Mouse (Mus musculus) embryonic facial prominence, embryonic 15.5 days (tissue): ENCODE measurements around the gene Mefv. TPM values are rescaled to one million over a fixed set of nuclear protein-coding genes. Genes with fewer than 3 reads are reported as not detected.

Experiments used
- ATAC-seq: fragments of 200-750 bp; cut with Nextera tagmentation; 2 replicates; pipeline ENCODE4 v1.8.0; 2017; ENCODE audit warnings: low read depth, moderate TSS enrichment; ENCODE audit not compliant: insufficient number of reproducible peaks, low FRiP score, low TSS enrichment
- H3K27ac ChIP-seq: fragments of 300-500 bp; sonication (generic); replicated peaks from 2 replicates; pipeline ENCODE4 v1.5.1; 2015; ENCODE audit warnings: mild to moderate bottlenecking, inconsistent platforms
- H3K27me3 ChIP-seq: fragments of 300-500 bp; sonication (generic); 2 replicates; pipeline ENCODE4 v1.6.1; 2015; ENCODE audit warnings: inconsistent platforms
- H3K36me3 ChIP-seq: fragments of 300-500 bp; sonication (generic); 2 replicates; pipeline ENCODE4 v1.6.1; 2015; ENCODE audit warnings: mild to moderate bottlenecking, inconsistent platforms
- H3K4me1 ChIP-seq: fragments of 300-500 bp; sonication (generic); 2 replicates; pipeline ENCODE4 v1.6.1; 2015; ENCODE audit warnings: inconsistent platforms
- H3K4me2 ChIP-seq: fragments of 300-500 bp; sonication (generic); replicated peaks from 2 replicates; pipeline ENCODE4 v1.6.1; 2015; ENCODE audit warnings: mild to moderate bottlenecking, inconsistent platforms
- H3K4me3 ChIP-seq: fragments of 300-500 bp; sonication (generic); replicated peaks from 2 replicates; pipeline ENCODE4 v1.5.1; 2015; ENCODE audit warnings: mild to moderate bottlenecking, inconsistent platforms
- H3K9ac ChIP-seq: fragments of 300-500 bp; sonication (generic); 2 replicates; pipeline ENCODE4 v1.6.1; 2015; ENCODE audit warnings: inconsistent platforms
- H3K9me3 ChIP-seq: fragments of 300-500 bp; sonication (generic); replicated peaks from 2 replicates; pipeline ENCODE4 v1.6.1; 2016; ENCODE audit warnings: inconsistent platforms
- WGBS: fragments of 180-500 bp; shearing (Covaris S2); methylation state at CpG from one replicate; pipeline ENCODE4 v1.1.7; 2015; 5-methylcytosine and 5-hydroxymethylcytosine counted together
- polyA plus RNA-seq: library from polyadenylated mRNA; unstranded; fragments of >200 nt; fragmentation: Nextera tagmentation; extraction: Ambion mirVana; gene quantifications from 2 replicates; pipeline ENCODE4 v1.2.1, GENCODE M21; 2015

The Mefv gene
- 0.08 and 0.17 TPM in 2 replicates for polyA plus RNA-seq

GRCm38 (mm10) chr16:3717980-3718379 lies at the start of gene Mefv:
Mefv (minus strand) TSS chr16:3718097.
- Histone ChIP-seq H3K4me3 (no peak within 1 kb of the TSS), H3K4me1 (no peaks in the 10 kb centered on the region), H3K36me3 (no peaks in the 10 kb centered on the region), H3K9me3 (no peaks in the 10 kb centered on the region), H3K27ac (no peak within 1 kb of the TSS), H3K9ac (no peak within 1 kb of the TSS), H3K4me2 (no peak within 1 kb of the TSS), H3K27me3 (no peaks in the 10 kb centered on the region)
- 83% methylated on average over 6 of the region's 6 CpGs for WGBS
- no peak for ATAC-seq

DNA sequence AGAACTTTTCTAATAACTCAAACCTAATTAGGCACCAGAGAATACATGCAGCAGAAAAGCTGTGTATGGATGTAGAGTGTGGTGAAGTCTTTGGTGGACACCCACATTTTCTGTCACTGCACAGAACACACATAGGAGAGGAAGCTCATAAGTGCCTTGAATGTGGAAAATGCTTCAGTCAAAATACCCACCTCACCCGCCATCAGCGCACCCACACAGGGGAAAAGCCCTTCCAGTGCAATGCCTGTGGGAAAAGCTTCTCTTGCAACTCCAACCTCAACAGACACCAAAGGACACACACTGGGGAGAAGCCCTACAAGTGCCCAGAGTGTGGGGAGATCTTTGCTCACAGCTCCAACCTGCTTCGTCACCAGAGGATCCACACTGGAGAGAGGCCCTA lies 31.1 kb upstream of the Mefv start:
- Histone ChIP-seq H3K4me1 (peaks cover 13% of the 10 kb centered on the region), H3K9ac (no peak overlapping the region), H3K9me3 (peaks cover 29% of the 10 kb centered on the region), H3K27me3 (no peaks in the 10 kb centered on the region), H3K4me3 (no peak overlapping the region), H3K4me2 (no peak overlapping the region), H3K36me3 (peaks cover 69% of the 10 kb centered on the region), H3K27ac (no peak overlapping the region)
- 100% methylated on average over 3 of the region's 3 CpGs for WGBS
- ATAC-seq: no peak

DNA sequence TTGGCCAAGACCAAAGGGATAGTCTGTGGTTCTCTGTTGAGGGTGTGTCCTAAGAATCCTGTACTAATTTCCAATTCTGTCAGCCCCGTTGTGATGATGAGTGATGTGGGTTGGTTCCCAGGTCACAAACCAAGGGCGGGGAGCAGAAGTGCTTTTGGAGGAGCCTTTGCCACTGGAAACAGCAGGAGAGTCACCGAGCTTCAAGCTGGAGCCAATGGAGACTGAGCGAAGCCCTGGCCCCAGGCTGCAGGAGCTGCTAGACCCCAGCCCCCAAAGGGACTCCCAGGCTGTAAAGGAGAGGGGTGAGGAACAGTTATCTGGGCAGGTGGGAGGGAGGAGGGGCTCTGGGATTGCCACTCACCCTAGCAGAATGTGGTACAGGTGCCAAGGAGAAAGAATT lies 27.8 kb upstream of the Mefv start:
- Histone ChIP-seq H3K36me3 (peaks cover 48% of the 10 kb centered on the region), H3K9me3 (peaks cover 29% of the 10 kb centered on the region), H3K9ac (no peak overlapping the region), H3K27me3 (no peaks in the 10 kb centered on the region), H3K4me2 (peak overlapping the region; percentile 91), H3K4me3 (peak overlapping the region; percentile 92), H3K4me1 (peaks cover 13% of the 10 kb centered on the region), H3K27ac (no peak overlapping the region)
- no peak for ATAC-seq
- WGBS: 80% methylated on average over 4 of the region's 4 CpGs

- no peaks in the 10 kb centered on the region for H3K27me3 ChIP-seq
- ATAC-seq: no peak
- peaks cover 34% of the 10 kb centered on the region for H3K36me3 ChIP-seq
- H3K4me3 ChIP-seq: peak overlapping the region; percentile 92
- H3K27ac ChIP-seq: peak overlapping the region; percentile 88
- H3K4me1 ChIP-seq: peaks cover 13% of the 10 kb centered on the region
- peak overlapping the region; percentile 88 for H3K9ac ChIP-seq
- peak overlapping the region; percentile 91 for H3K4me2 ChIP-seq
- peaks cover 17% of the 10 kb centered on the region for H3K9me3 ChIP-seq
- WGBS: under 1% methylated on average over 32 of the region's 32 CpGs
These were observed 26.3 kb upstream of the Mefv start for GRCm38 (mm10) chr16:3744186-3744700.

DNA sequence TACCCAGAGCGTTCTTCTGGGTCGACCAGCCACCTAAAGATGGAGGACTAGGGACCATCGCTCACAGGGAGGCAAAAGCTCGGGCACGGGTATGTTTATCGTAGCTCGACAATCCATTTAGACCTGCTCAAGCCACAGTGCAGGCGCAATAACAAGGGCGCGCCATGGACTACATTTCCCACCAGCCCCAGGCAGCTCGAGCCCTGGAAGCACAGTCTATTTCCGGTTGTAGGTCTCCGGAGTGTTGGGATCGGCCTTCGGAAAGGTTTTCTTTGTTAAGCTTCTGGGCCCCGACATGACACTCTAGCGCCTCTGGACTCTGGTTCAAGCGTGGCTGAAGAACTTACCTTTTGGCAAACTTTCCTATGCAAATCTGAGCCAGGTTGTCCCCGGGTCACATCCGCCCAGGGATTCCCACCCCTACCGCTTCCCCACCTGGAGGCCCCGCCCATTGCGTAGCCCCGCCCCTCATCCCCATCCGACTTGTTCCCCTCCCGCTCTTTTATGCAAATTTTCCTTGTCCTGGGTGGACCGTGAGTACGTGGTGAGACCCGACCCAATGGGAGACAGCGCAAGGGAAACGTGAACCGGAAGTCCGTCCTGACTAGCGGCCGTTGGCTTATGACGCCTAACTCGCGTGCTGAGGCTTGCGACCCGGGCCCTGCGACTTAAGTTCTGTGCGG lies 25.7 kb upstream of the Mefv start, which contains the start of gene Zfp263:
TSS of gene Zfp263 (plus strand) at position 591 of the 683 bp plus-strand sequence.
- peak; percentile 98 for ATAC-seq
- peak within 1 kb of the TSS; percentile 94 for H3K27ac ChIP-seq
- peak within 1 kb of the TSS; percentile 91 for H3K4me2 ChIP-seq
- under 1% methylated on average over 42 of the region's 42 CpGs for WGBS
- H3K36me3 ChIP-seq: peaks cover 28% of the 10 kb centered on the region
- peak within 1 kb of the TSS; percentile 88 for H3K9ac ChIP-seq
- peaks cover 13% of the 10 kb centered on the region for H3K4me1 ChIP-seq
- no peaks in the 10 kb centered on the region for H3K27me3 ChIP-seq
- peak within 1 kb of the TSS; percentile 92 for H3K4me3 ChIP-seq
- H3K9me3 ChIP-seq: peaks cover 11% of the 10 kb centered on the region

- no peak overlapping the region for H3K27ac ChIP-seq
These were observed 24.6 kb upstream of the Mefv start for GRCm38 (mm10) chr16:3742466-3742865.

GRCm38 (mm10) chr16:3733198-3733732 lies 15.4 kb upstream of the Mefv start:
- Histone ChIP-seq H3K27me3 (no peaks in the 10 kb centered on the region), H3K36me3 (no peaks in the 10 kb centered on the region), H3K4me1 (no peaks in the 10 kb centered on the region), H3K9ac (no peak overlapping the region), H3K27ac (no peak overlapping the region), H3K4me3 (no peak overlapping the region), H3K4me2 (no peak overlapping the region), H3K9me3 (no peaks in the 10 kb centered on the region)
- WGBS: 71% methylated on average over 1 of the region's 1 CpGs
- no peak for ATAC-seq

More at GRCm38 (mm10) chr16:3742466-3742865, 24.6 kb upstream of the Mefv start:
- no peak overlapping the region for H3K4me3 ChIP-seq
- no peaks in the 10 kb centered on the region for H3K27me3 ChIP-seq
- no peak overlapping the region for H3K9ac ChIP-seq
- 95% methylated on average over 6 of the region's 6 CpGs for WGBS
- H3K36me3 ChIP-seq: peaks cover 18% of the 10 kb centered on the region
- H3K4me2 ChIP-seq: no peak overlapping the region
- no peak for ATAC-seq
- H3K4me1 ChIP-seq: peaks cover 13% of the 10 kb centered on the region
- H3K9me3 ChIP-seq: 0 out of 2 replicates have a peak, but pooled peaks cover 2% of the 10 kb centered on the region

- no peak overlapping the region for H3K9ac ChIP-seq
- no peak overlapping the region for H3K27ac ChIP-seq
- H3K4me1 ChIP-seq: no peaks in the 10 kb centered on the region
- ATAC-seq: no peak
- no peak overlapping the region for H3K4me2 ChIP-seq
- H3K36me3 ChIP-seq: no peaks in the 10 kb centered on the region
- no peak overlapping the region for H3K4me3 ChIP-seq
- H3K9me3 ChIP-seq: no peaks in the 10 kb centered on the region
- H3K27me3 ChIP-seq: no peaks in the 10 kb centered on the region
- WGBS: 89% methylated on average over 4 of the region's 4 CpGs
These were observed 14.7 kb upstream of the Mefv start for GRCm38 (mm10) chr16:3732612-3733011.

- Histone ChIP-seq H3K9ac (no peak overlapping the region), H3K9me3 (no peaks in the 10 kb centered on the region), H3K27ac (no peak overlapping the region), H3K4me2 (no peak overlapping the region), H3K36me3 (no peaks in the 10 kb centered on the region), H3K4me1 (no peaks in the 10 kb centered on the region), H3K4me3 (no peak overlapping the region), H3K27me3 (no peaks in the 10 kb centered on the region)
- WGBS: 82% methylated on average over 6 of the region's 6 CpGs
- ATAC-seq: peak; percentile 24; the same call in 1 of the 2 replicates
These were observed 10.3 kb upstream of the Mefv start for GRCm38 (mm10) chr16:3727980-3728720.

DNA sequence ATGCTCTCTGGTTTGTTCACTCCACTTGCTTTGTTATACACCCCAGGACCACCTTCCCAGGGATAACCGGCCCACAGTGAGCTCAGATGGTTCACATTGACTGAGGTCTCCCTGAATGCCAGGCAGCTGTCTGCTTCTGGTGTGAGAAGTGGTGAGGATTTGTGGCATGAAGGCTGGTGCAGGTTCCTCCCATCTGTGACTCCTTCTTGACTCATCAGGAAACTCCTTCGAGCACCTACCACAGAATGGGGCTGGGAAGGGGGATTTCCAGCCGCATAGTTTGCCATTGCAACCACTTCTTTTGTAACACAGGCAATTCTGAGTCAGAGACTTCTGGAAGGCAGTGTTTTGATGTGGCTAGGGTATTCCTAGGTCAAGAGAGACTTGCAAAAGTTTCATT lies 5.3 kb upstream of the Mefv start:
- Histone ChIP-seq H3K4me1 (no peaks in the 10 kb centered on the region), H3K27me3 (no peaks in the 10 kb centered on the region)

DNA sequence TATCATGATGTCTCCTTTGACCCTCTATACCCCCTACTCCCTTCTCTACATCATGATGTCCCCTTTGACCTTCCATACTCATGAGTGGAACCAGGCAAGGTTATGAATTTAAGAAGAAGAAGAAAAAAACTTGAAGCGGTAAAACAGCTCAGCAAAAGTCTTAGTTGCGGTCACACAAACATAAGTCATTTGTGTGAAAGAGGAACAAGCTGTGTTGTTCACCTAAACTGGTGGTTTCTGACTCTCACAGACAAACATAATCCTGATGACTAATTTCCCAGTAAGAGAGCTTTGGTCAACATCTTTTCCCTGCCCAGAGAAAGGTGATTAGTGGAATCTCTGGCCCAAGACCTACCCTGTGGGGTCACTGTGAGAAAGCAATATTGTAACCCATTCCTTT lies 3.2 kb downstream of the Mefv start:
- Histone ChIP-seq H3K27me3 (no peaks in the 10 kb centered on the region), H3K4me2 (no peak overlapping the region), H3K4me3 (no peak overlapping the region), H3K4me1 (no peaks in the 10 kb centered on the region), H3K9ac (no peak overlapping the region), H3K27ac (no peak overlapping the region), H3K36me3 (no peaks in the 10 kb centered on the region), H3K9me3 (no peaks in the 10 kb centered on the region)
- ATAC-seq: no peak
- 88% methylated on average over 2 of the region's 2 CpGs for WGBS

More for the DNA sequence above, 5.3 kb upstream of the Mefv start:
- Histone ChIP-seq H3K9me3 (no peaks in the 10 kb centered on the region), H3K4me3 (no peak overlapping the region), H3K27ac (no peak overlapping the region), H3K36me3 (no peaks in the 10 kb centered on the region), H3K4me2 (no peak overlapping the region), H3K9ac (no peak overlapping the region)
- no peak for ATAC-seq
- WGBS: 74% methylated on average over 3 of the region's 3 CpGs
